Mouse (Mus musculus) gastrocnemius, adult 8-10 months (tissue): Measurements from ENCODE around the gene Abhd8. TPM values are rescaled to one million over a fixed set of nuclear protein-coding genes. Genes with fewer than 3 reads are reported as not detected.

Source experiments
- DNase-seq, 2 experiments: peaks; one replicate each; pipeline ENCODE4 v3.0.0; 2022; ENCODE audit warnings: low spot score in 2 of 2
- total RNA-seq, 4 experiments: library from RNA; stranded (reverse); gene quantifications; 2 replicates each; pipeline ENCODE4 v1.2.4; 2022

The Abhd8 gene
- total RNA-seq, 4 experiments from 2014 or later = 22.3 to 28.9 (median 26.3) TPM

DNA sequence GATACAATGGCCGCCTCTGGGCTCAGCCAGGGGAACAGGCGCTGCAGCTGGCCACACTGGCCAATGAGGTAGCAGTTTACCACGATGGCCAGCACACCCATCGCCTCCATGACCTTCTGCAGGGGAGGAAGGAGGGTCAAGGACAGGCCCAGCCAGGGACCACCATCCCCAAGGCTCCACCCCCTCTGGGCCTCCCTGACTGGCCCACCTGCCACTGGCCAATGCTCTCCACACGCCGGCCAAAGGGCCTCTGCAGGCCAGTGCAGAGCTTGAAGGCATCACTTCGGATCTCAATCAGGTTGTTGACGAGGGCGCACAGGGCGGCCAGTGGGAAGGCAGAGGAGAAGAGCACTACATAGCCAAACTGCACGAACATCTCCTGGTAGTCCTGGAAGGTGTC is 15.5 kb upstream of the Abhd8 start:
- DNase-seq = no peak

DNA sequence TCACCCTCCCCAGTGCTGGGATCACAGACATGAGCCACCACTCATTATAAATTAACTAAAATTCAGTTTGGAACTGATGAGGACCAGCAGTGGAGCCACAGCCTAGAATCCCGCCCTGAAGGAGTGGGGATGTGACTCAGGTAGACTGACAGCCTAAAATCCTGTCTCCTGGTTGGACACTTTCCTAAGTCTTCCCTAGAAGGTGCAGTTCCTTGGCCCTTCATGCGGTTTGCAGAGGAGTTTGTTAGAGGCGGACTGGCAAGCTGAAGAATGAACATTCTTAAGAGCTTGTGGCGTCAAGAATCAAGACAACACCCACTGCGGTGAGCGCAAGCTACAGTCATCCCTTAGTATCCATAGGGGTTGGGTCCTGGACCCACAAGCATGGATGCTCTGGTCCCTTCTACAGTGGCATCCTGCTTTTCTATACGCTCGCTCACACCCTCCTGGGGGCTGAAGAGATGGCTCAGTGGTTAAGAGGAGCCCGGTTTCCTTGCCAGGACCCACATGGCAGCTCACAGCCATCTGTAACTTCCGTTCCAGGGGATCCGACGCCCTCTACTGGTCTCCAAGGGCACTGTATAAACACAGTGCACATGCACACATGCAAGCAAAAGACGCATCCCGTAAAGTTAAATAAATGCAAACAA is 13.9 kb upstream of the Abhd8 start:
- DNase-seq = no peak

GRCm38 (mm10) chr8:71476099-71476940 is 12.9 kb upstream of the Abhd8 start:
- peak; percentile 73 to 78 for DNase-seq

GRCm38 (mm10) chr8:71475702-71476075 is 12.2 kb upstream of the Abhd8 start:
- no peak for DNase-seq

- DNase-seq = no peak
Measured at GRCm38 (mm10) chr8:71474785-71475701, 11.6 kb upstream of the Abhd8 start.

DNA sequence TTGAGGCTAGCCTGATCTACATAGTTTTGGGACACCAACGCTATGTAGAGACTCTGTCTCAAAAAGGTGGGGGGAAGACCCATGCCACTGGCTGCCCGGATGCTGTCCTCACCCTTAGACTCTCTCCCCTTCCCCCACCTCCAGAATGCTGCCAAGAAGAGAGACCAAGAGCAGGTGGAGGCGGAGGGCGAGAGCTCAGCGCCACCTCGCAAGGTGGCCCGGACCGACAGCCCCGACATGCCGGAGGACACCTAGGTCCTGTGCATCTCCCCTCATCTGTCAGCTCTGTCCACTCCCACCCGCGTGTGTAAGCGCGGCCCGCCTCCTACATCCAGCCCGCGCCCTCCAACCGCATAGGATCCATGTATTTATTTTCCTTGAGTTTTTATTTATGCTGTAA is 10.9 kb upstream of the Abhd8 start:
- no peak for DNase-seq

DNA sequence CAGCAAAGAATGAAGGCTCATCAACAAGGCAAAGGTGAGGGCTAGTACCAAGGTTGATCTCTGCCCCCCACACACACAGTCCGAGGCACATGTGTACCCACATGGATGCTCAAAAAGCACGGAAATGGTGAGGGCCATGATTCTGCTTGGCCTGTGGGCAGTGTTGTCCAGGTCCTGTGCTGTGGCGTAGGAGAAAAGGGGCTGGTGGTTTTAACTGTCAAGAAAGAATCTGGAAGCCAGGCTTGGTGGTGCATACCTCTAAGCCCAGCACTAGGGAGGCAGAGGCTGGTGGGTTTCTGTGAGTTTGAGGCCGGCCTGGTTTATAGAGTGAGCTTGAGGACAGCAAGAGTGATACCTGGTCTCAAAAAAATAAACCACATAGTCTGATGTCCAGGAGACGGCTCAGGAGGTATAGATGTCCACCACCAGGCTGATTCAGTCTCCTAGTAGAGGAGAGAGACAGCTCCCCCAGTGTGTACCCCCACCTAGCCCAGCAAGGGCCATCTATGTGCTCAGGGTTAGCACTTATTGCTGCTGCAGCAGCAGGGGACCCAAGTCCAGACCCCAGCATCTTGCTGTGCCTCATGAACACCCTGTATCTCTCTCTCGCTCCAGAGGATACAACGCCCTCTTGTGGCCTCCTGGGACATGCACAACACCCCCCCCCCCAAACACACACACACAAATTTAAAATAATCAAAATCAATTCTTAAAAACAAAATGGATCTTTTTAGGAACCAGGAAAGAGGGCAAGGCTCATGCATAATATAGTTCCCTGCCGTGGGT is 9.3 kb upstream of the Abhd8 start:
- DNase-seq = no peak

DNA sequence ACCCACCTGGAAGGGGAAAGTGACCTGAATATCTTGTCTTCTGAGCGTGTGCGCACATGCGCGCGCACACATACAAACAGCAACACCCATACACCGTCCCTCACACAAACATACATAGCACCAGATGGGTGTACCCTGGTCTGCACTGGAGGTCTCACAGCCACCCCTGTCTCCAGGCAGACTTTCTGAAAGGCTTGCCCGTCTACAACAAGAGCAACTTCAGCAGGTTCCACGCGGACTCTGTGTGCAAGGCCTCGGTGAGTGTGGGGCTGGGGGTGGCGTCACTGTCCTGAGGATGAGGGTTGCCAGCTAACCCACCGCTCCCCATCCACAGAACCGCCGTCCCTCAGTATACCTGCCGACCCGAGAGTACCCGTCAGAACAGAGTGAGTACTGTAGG is 8.4 kb upstream of the Abhd8 start:
- DNase-seq = no peak

- no peak for DNase-seq
Measured at GRCm38 (mm10) chr8:71470913-71471255, 7.4 kb upstream of the Abhd8 start.

DNA sequence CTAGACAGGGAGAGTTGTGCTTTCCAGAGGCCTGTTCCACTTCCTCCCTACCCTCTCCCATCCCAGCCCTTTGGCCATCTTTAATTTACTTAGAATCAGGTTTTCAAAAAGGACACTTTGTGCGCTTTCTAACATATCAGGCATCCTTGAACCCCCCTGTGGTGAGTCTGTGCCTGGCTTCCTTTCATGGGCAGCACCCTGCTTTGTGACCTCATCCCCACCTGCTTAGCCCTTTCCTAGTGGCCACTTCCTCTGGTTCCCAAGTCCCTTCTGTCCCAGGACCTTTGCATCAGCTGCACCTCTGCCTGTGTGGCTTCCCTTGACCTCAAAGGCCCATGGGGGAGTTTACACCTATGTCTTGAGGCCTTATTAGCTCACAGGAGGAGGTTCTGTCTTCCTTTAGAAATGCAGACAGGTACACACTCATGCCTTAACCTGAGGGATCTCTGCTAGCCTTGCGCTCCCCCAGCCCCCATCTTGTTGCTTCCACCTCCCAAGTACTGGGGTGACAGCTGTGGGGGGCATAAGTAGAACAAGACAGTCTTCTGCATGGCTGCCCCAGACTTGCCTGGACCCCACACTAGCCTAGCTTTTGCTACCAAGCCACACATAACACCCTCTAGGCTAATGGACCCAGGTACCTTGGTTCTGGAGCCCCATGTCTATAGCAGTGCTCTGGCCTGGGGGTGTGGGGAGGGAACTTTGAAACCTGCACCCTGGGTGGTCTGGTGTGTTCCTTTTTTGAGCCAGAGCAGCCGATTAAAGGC is 6.9 kb upstream of the Abhd8 start:
- DNase-seq = no peak

- no peak for DNase-seq
Measured at GRCm38 (mm10) chr8:71469411-71469810, 6.0 kb upstream of the Abhd8 start.

- DNase-seq = peak; percentile 96 to 98
Measured at GRCm38 (mm10) chr8:71468916-71469315, 5.5 kb upstream of the Abhd8 start, which contains the start of gene Dda1. Gene Dda1, plus strand, starts transcription at chr8:71469199.

DNA sequence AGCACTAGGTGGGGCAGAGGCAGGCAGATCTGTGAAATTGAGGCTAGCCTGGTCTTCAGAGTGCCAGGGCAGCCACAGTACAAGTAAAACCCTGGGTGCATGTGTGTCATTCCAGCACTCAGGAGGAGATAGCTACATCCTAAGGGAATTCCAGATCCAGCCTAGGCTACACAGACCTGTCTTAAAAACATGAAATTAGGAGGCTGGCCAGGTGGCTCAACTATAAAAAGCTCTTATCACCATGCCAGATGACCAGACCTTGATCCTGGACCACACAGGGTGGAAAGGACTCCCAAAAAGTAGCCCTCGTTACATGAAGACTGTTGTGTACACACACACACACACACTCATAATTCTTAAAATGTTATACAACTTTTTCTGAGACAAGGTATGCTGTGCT is 4.5 kb upstream of the Abhd8 start:
- no peak for DNase-seq

DNA sequence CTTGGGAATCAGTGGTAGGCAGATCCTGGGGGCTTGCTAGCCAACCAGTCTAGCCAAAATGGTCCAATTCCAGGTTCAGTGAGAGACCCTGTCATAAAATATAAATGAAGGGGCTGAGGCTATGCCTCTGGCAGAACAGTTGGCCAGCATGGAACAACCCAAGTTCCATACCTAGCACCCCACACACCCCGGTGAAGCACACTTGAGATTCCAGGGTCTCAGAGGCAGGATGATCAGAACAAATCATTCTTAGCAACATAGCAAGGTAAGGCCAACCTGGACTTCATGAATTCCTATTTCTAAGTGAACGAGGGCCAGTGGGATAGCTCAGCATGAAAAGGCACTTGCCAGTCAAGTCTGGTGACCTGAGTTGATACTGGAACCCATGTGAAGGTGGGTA is 3.7 kb upstream of the Abhd8 start:
- DNase-seq = no peak

- DNase-seq = no peak
Measured at GRCm38 (mm10) chr8:71466198-71466597, 2.7 kb upstream of the Abhd8 start.

- DNase-seq = no peak
Measured at GRCm38 (mm10) chr8:71465733-71466132, 2.3 kb upstream of the Abhd8 start.

DNA sequence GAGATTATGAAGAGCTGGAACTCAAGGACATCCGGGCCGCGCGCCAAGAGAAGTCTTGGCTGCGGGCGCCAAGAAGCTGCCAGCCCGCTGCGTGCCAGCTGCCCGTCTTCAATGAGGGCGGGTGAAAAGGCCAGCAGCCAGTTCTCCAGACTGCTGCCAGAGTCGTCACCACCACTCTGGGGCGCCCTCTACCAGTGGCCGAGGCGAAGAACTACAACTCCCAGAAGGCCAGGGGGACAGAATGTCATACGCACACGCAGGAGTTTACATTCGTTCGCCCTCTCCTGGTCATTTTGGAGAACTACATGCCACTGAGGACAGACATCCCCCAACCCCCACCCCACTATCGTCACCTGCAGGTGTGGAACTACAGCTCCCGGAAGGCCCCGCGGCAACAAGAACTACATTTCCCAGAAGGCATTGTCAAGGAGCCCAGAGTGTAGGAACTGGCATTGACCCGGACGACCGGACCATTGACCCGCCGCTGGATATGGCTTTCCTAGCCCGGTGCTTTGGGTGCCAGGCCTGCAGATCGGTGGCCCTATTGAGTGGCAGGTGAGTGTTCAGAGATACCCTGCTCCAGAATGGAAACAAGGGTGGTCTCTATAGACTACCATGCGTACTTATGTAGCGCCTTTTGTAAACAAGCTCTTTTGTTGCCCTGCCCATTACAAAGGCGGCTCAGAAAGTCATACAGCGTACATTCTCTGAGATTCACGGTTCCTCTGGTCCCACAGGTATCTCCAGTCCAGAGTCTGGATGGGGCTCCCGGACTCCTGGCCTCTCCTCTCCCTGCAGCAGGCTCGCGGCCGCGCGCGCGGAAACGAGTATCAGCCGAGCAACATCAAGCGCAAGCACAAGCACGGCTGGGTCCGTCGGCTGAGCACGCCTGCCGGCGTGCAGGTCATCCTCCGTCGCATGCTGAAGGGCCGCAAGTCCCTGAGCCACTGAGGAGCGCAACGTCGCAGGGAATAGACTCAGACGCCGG is 1.4 kb upstream of the Abhd8 start, which contains the start of gene Mrpl34:
Gene Mrpl34 (plus strand): TSS at position 447 of the 988 bp plus-strand sequence.
- DNase-seq = peak; percentile 99

- DNase-seq = no peak
Measured at GRCm38 (mm10) chr8:71462786-71463185, 669 bp downstream of the Abhd8 start.

DNA sequence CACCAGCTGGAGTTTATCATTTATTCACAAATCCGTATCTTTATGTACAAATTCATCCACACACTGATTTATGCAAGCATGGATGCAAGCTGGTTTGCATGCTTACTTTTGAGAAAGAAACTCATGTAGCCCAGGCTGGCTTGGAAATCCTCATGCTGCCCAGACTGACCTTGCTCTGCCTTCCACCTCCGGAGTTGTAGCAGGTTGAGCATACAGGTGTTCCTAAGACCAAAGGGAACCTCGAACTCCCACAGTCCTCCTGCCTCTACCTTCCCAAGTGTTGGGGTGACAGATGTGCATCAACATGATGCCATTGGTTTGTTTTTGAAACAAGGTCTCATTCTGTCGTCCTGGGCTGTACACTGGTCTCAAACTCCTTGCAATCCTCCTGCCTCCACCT is 1.3 kb downstream of the Abhd8 start:
- no peak for DNase-seq
